Mouse (Mus musculus) heart, adult 8-10 months (tissue): ENCODE measurements around the gene Gm17334. TPM values are rescaled to one million over a fixed set of nuclear protein-coding genes. Genes with fewer than 3 reads are reported as not detected.
A peak's percentile ranks its signal among the peaks of the same experiment; 100 is the strongest.

ENCODE experiments used
- DNase-seq: peaks from one replicate; pipeline ENCODE4 v3.0.0; 2022; ENCODE audit warnings: low spot score
- microRNA-seq: library from miRNA; unstranded; fragments of <30 nt; microRNA quantifications from one replicate; pipeline ENCODE4 v1.2.0, GENCODE M21; 2022
- total RNA-seq, 4 experiments: library from RNA; stranded (reverse); gene quantifications; 2 replicates each; pipeline ENCODE4 v1.2.4; 2022

Gm17334 gene
- total RNA-seq, 4 experiments from 2014 or later = 0.40 to 0.60 (median 0.45) TPM

- DNase-seq = no peak
Observed at GRCm38 (mm10) chr11:53747985-53748384, 25.0 kb downstream of the Gm17334 start.

DNA sequence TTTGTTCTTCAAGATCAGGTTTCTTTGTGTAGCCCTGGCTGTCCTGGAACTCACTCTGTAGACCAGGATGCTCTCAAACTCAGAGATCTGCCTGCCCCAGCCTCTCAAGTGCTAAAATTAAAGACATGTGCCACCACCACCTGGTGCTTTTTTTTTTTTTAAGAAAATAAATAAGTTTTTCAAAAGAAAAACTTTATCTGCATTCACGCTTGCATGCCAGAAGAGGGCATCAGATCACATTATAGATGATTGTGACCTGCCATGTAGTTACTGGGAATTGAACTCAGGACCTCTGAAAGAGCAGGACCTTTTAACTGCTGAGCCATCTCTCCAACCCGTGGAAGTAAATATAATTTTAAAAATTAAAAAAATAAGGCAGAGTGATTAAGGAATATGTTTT lies 27.7 kb downstream of the Gm17334 start:
- no peak for DNase-seq

DNA sequence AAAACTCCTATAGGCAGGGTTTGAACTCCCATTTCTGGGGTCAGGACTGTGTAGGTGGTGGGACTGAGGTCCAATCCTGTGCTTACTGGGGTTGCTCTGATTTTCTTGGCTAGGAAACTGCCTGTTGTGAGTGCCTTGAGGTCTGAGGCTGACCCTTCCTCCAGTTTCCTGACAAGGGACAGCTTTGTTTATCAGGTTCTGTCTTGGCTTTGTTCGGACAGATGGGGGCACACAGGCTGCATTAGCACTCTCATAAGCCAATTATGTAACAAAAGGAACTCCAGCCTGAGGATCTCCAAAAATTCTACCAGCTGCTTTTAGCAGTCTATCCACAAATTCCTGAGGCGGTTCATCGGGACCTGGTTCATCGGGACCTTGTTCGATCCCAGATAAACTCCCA lies 30.6 kb downstream of the Gm17334 start:
- DNase-seq = peak; percentile 29

GRCm38 (mm10) chr11:53737573-53737946 lies 35.4 kb downstream of the Gm17334 start:
- DNase-seq = peak; percentile 76

DNA sequence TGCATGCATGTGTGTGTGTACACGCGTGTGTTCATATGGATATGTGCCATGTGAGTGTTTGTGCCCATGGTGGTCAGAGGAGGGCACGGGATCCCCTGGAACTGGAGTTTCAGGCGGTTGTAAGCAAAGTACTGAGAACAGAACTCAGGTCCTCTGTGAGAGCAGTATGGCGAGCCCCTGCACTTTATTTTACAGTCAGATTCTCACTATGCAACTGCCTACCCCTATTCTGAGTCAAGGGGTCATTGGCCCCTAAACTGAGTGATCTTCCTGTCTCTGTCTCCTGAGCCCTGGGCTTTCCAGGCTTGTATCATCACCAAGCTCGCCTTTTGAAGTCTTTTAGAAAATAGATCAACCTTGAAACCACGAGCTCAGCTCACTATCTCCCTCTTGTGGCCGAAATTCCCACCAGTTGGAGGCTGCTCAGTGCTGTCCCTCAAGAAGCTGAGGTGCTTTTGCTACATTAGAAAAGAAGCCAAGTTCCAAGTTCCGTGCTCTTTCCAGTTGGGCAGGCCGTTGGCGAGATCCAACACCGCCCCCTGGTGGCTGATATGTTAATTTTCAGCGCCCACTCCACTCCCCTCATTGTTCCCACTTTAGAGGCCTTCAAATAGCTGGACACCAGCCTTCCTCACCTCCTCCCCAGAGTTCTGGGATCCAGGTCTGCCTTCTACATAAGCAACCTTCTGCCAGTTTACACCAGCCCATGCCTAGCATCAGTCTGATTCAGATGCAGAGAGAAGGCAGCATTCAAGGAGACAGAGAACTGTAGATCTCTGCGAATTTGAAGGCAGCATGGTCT lies 36.0 kb downstream of the Gm17334 start:
- peak; percentile 79 for DNase-seq

GRCm38 (mm10) chr11:53735682-53736245 lies 37.2 kb downstream of the Gm17334 start:
- DNase-seq = peak; percentile 61

GRCm38 (mm10) chr11:53734970-53735681 lies 37.9 kb downstream of the Gm17334 start:
- DNase-seq = no peak

- no peak for DNase-seq
Observed at GRCm38 (mm10) chr11:53734431-53734830, 38.6 kb downstream of the Gm17334 start.

DNA sequence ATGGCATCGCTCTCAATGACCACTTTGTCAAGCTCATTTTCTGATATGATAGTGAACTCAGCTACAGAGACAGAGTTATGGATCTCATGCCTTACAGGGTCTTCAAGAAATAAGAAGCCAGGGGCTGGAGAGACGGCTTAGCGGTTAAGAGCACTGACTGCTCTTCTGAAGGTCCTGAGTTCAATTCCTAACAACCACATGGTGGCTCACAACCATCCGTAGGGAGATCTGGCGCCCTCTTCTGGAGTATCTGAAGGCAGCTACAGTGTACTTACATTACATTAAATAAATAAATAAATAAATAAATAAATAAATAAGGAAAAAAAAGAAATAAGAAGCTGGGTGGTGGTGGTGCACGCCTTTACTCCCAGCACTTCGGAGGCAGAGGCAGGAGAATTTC lies 39.2 kb downstream of the Gm17334 start:
- DNase-seq = no peak

DNA sequence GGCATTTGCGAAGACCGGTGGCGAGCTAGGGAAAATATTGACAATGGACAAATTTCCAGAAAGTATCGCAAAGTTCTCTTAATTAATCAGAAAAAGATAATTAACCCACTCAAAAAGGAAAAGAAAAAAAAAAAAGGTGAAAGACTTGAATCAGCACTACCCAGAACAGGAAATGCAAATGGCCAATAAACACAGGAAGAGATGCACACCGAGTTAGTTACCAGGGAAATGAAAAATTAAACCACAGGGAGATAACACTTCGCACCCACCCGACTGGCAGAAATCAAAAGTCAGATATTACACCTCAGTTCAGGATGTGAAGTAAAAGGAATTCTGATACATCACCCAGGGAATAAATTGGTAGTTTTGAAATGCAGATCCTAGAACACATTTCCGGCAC lies 40.7 kb downstream of the Gm17334 start:
- no peak for DNase-seq

DNA sequence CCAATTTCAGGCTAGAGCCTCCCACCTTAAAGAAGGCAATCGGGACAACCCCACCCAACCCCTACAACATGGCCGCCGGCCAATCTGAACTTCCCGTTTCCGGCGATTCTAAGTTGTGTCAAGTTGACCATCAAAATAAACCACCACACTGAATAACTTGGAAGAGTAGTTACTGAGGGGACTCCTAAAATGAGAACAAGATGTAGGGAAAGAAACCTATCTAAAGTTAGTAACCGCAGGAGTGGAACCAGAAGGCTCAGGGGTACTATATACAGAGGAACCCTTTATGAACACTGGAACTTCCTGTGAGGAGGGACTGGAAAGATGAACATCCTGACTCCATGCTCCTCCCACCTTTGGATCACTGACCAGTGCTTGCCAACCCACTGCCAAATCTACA lies 41.5 kb downstream of the Gm17334 start:
- DNase-seq = no peak

Small RNAs within 50 kb of the gene (microRNA-seq; reads per million reads assigned to microRNA genes)
- gene Mir7671 = not detected

Other genes starting within 250 kb of the Gm17334 start
- gene Kif3a, start 205.8 kb downstream of the Gm17334 start, total RNA-seq = 10 to 100 TPM in 1 of 4 experiments, 1 to 10 TPM in 3; 8.2 to 10.3 (median 8.8) TPM
- gene Il4, start 154.5 kb downstream of the Gm17334 start, total RNA-seq = not detected
- not detected for gene Il13, start 138.5 kb downstream of the Gm17334 start, total RNA-seq
- 1 to 10 TPM; 6.4 to 9.5 (median 7.3) TPM for gene Rad50, start 65.9 kb downstream of the Gm17334 start, total RNA-seq
- gene Il5, start 52.4 kb downstream of the Gm17334 start, total RNA-seq = under 1 TPM in 1 of 4 experiments, not detected in 3; 0.16 TPM
- gene Irf1, start 3.2 kb downstream of the Gm17334 start, total RNA-seq = 10 to 100 TPM; 15.7 to 20.1 (median 17.2) TPM
- gene Gm12216, start 86.1 kb upstream of the Gm17334 start, total RNA-seq = 1 to 10 TPM; 1.2 to 3.0 (median 2.1) TPM
- 10 to 100 TPM; 19.8 to 26.2 (median 23.5) TPM for gene Slc22a5, start 118.5 kb upstream of the Gm17334 start, total RNA-seq
- 1 to 10 TPM; 1.8 to 2.0 (median 1.9) TPM for gene Slc22a21, start 207.1 kb upstream of the Gm17334 start, total RNA-seq